Mouse (Mus musculus): Measurements from ENCODE around the gene Zmynd19. TPM values are rescaled to one million over a fixed set of nuclear protein-coding genes. Genes with fewer than 3 reads are reported as not detected.

Zmynd19 gene
- 20.9 and 31.4 TPM in 2 replicates for polyA plus RNA-seq (2014; fragmentation: Nextera tagmentation; extraction: Ambion mirVana)

GRCm38 (mm10) chr2:24949421-24950188 is at the start of gene Zmynd19:
Gene Zmynd19, plus strand, starts transcription at chr2:24949792.
- H3K27me3 ChIP-seq (ENCODE audit: control insufficient read depth, insufficient read depth, low read length), result no peaks in the 10 kb centered on the region
- H3K9me3 ChIP-seq (ENCODE audit: control insufficient read depth, low read length), result no peaks in the 10 kb centered on the region
- peak within 1 kb of the TSS; percentile 96 for H3K4me3 ChIP-seq (replicated peaks; ENCODE audit: low read depth, low read length)
- H3K27ac ChIP-seq (replicated peaks; ENCODE audit: low read depth, low read length), result peak within 1 kb of the TSS; percentile 81
- peak; percentile 99 for ATAC-seq (ENCODE audit: low FRiP score, low TSS enrichment)
- DNase-seq, result peak; percentile 99
- peak within 1 kb of the TSS; percentile 84 for H3K9ac ChIP-seq (replicated peaks; ENCODE audit: low read length)
- H3K36me3 ChIP-seq (ENCODE audit: control insufficient read depth, insufficient read depth, low read length), result peaks cover 28% of the 10 kb centered on the region
- H3K4me2 ChIP-seq (ENCODE audit: low read length), result peak within 1 kb of the TSS; percentile 97
- peaks cover 13% of the 10 kb centered on the region for H3K4me1 ChIP-seq (ENCODE audit: control insufficient read depth, insufficient read depth, low read length)
- WGBS, result under 1% methylated on average over 107 of the region's 108 CpGs

- no peaks in the 10 kb centered on the region for H3K36me3 ChIP-seq (ENCODE audit: control insufficient read depth, insufficient read depth, low read length)
- no peak for ATAC-seq (ENCODE audit: low FRiP score, low TSS enrichment)
- no peaks in the 10 kb centered on the region for H3K9me3 ChIP-seq (ENCODE audit: control insufficient read depth, low read length)
- H3K4me1 ChIP-seq (ENCODE audit: control insufficient read depth, insufficient read depth, low read length), result peaks cover 12% of the 10 kb centered on the region
- WGBS, result 71% methylated on average over 5 of the region's 5 CpGs
- no peak overlapping the region for H3K4me3 ChIP-seq (replicated peaks; ENCODE audit: low read depth, low read length)
- H3K27ac ChIP-seq (replicated peaks; ENCODE audit: low read depth, low read length), result no peak overlapping the region
- DNase-seq, result peak; percentile 35
- no peak overlapping the region for H3K4me2 ChIP-seq (ENCODE audit: low read length)
- H3K27me3 ChIP-seq (ENCODE audit: control insufficient read depth, insufficient read depth, low read length), result no peaks in the 10 kb centered on the region
- no peak overlapping the region for H3K9ac ChIP-seq (replicated peaks; ENCODE audit: low read length)
Observed at GRCm38 (mm10) chr2:24901055-24901454, 48.5 kb upstream of the Zmynd19 start.

GRCm38 (mm10) chr2:24902999-24903398 is 46.6 kb upstream of the Zmynd19 start:
- H3K27ac ChIP-seq (replicated peaks; ENCODE audit: low read depth, low read length), result no peak overlapping the region
- ATAC-seq (ENCODE audit: low FRiP score, low TSS enrichment), result no peak

GRCm38 (mm10) chr2:24904823-24905652 is 44.6 kb upstream of the Zmynd19 start:
- 39% methylated on average over 11 of the region's 11 CpGs for WGBS
- peak overlapping the region; percentile 31 for H3K9ac ChIP-seq (replicated peaks; ENCODE audit: low read length)

More at GRCm38 (mm10) chr2:24902999-24903398, 46.6 kb upstream of the Zmynd19 start:
- Histone ChIP-seq H3K36me3 (ENCODE audit: control insufficient read depth, insufficient read depth, low read length) (no peaks in the 10 kb centered on the region), H3K9ac (replicated peaks; ENCODE audit: low read length) (no peak overlapping the region), H3K4me3 (replicated peaks; ENCODE audit: low read depth, low read length) (no peak overlapping the region), H3K4me2 (ENCODE audit: low read length) (no peak overlapping the region), H3K27me3 (ENCODE audit: control insufficient read depth, insufficient read depth, low read length) (no peaks in the 10 kb centered on the region), H3K9me3 (ENCODE audit: control insufficient read depth, low read length) (no peaks in the 10 kb centered on the region), H3K4me1 (ENCODE audit: control insufficient read depth, insufficient read depth, low read length) (peaks cover 19% of the 10 kb centered on the region)
- 84% methylated on average over 6 of the region's 6 CpGs for WGBS
- no peak for DNase-seq

GRCm38 (mm10) chr2:24905653-24906155 is 43.9 kb upstream of the Zmynd19 start:
- WGBS, result 7% methylated on average over 2 of the region's 2 CpGs
- Histone ChIP-seq H3K4me3 (replicated peaks; ENCODE audit: low read depth, low read length) (no peak overlapping the region), H3K4me2 (ENCODE audit: low read length) (peak overlapping the region; percentile 36), H3K36me3 (ENCODE audit: control insufficient read depth, insufficient read depth, low read length) (no peaks in the 10 kb centered on the region), H3K27ac (replicated peaks; ENCODE audit: low read depth, low read length) (peak overlapping the region; percentile 84), H3K9me3 (ENCODE audit: control insufficient read depth, low read length) (no peaks in the 10 kb centered on the region), H3K27me3 (ENCODE audit: control insufficient read depth, insufficient read depth, low read length) (no peaks in the 10 kb centered on the region), H3K9ac (replicated peaks; ENCODE audit: low read length) (peak overlapping the region; percentile 31), H3K4me1 (ENCODE audit: control insufficient read depth, insufficient read depth, low read length) (peaks cover 19% of the 10 kb centered on the region)
- DNase-seq (no peak), ATAC-seq (ENCODE audit: low FRiP score, low TSS enrichment) (no peak)

More at GRCm38 (mm10) chr2:24904823-24905652, 44.6 kb upstream of the Zmynd19 start:
- Histone ChIP-seq H3K27ac (replicated peaks; ENCODE audit: low read depth, low read length) (peak overlapping the region; percentile 84), H3K36me3 (ENCODE audit: control insufficient read depth, insufficient read depth, low read length) (no peaks in the 10 kb centered on the region), H3K4me2 (ENCODE audit: low read length) (peak overlapping the region; percentile 36), H3K4me3 (replicated peaks; ENCODE audit: low read depth, low read length) (no peak overlapping the region), H3K27me3 (ENCODE audit: control insufficient read depth, insufficient read depth, low read length) (no peaks in the 10 kb centered on the region), H3K4me1 (ENCODE audit: control insufficient read depth, insufficient read depth, low read length) (peaks cover 19% of the 10 kb centered on the region), H3K9me3 (ENCODE audit: control insufficient read depth, low read length) (no peaks in the 10 kb centered on the region)
- peak; percentile 73 for DNase-seq
- ATAC-seq (ENCODE audit: low FRiP score, low TSS enrichment), result 0 out of 2 replicates have a peak, but pooled peaks have one; percentile 40

- Histone ChIP-seq H3K27me3 (ENCODE audit: control insufficient read depth, insufficient read depth, low read length) (no peaks in the 10 kb centered on the region), H3K27ac (replicated peaks; ENCODE audit: low read depth, low read length) (no peak overlapping the region), H3K36me3 (ENCODE audit: control insufficient read depth, insufficient read depth, low read length) (peaks cover 10% of the 10 kb centered on the region), H3K9ac (replicated peaks; ENCODE audit: low read length) (no peak overlapping the region), H3K9me3 (ENCODE audit: control insufficient read depth, low read length) (no peaks in the 10 kb centered on the region), H3K4me2 (ENCODE audit: low read length) (no peak overlapping the region), H3K4me3 (replicated peaks; ENCODE audit: low read depth, low read length) (no peak overlapping the region), H3K4me1 (ENCODE audit: control insufficient read depth, insufficient read depth, low read length) (peaks cover 13% of the 10 kb centered on the region)
- ATAC-seq (ENCODE audit: low FRiP score, low TSS enrichment) (no peak), DNase-seq (no peak)
- WGBS, result over 99% methylated on average over 4 of the region's 4 CpGs
Observed at GRCm38 (mm10) chr2:24910481-24910880, 39.1 kb upstream of the Zmynd19 start.

DNA sequence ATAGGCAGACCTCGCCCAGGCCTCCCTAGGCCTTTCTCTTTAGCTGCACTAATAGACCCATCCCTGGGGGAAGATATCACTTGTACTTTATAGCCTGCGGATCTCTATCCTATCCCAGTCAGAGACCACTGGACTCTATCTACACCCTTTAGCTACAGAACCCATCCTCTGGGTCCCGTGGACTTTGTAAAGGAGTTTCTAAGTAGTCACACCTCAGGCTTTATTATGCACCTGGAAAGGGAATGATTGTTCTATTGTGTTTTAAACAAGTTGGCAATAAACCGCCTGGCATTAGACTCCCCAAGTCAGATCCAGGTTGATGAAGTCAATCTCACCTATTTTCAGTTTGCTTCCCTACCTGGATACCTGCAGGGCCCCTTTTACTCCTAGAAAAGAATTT is 37.4 kb upstream of the Zmynd19 start:
- WGBS, result 97% methylated on average over 4 of the region's 4 CpGs
- ATAC-seq (ENCODE audit: low FRiP score, low TSS enrichment), result no peak
- no peaks in the 10 kb centered on the region for H3K27me3 ChIP-seq (ENCODE audit: control insufficient read depth, insufficient read depth, low read length)
- H3K4me3 ChIP-seq (replicated peaks; ENCODE audit: low read depth, low read length), result no peak overlapping the region
- DNase-seq, result no peak
- no peak overlapping the region for H3K4me2 ChIP-seq (ENCODE audit: low read length)
- H3K9me3 ChIP-seq (ENCODE audit: control insufficient read depth, low read length), result no peaks in the 10 kb centered on the region
- no peak overlapping the region for H3K27ac ChIP-seq (replicated peaks; ENCODE audit: low read depth, low read length)
- no peak overlapping the region for H3K9ac ChIP-seq (replicated peaks; ENCODE audit: low read length)
- H3K36me3 ChIP-seq (ENCODE audit: control insufficient read depth, insufficient read depth, low read length), result peaks cover 10% of the 10 kb centered on the region
- peaks cover 2% of the 10 kb centered on the region for H3K4me1 ChIP-seq (ENCODE audit: control insufficient read depth, insufficient read depth, low read length)

GRCm38 (mm10) chr2:24912589-24912988 is 37.0 kb upstream of the Zmynd19 start:
- Histone ChIP-seq H3K27me3 (ENCODE audit: control insufficient read depth, insufficient read depth, low read length) (no peaks in the 10 kb centered on the region), H3K4me3 (replicated peaks; ENCODE audit: low read depth, low read length) (no peak overlapping the region), H3K36me3 (ENCODE audit: control insufficient read depth, insufficient read depth, low read length) (peaks cover 10% of the 10 kb centered on the region), H3K9me3 (ENCODE audit: control insufficient read depth, low read length) (no peaks in the 10 kb centered on the region), H3K4me1 (ENCODE audit: control insufficient read depth, insufficient read depth, low read length) (peaks cover 6% of the 10 kb centered on the region), H3K4me2 (ENCODE audit: low read length) (no peak overlapping the region), H3K27ac (replicated peaks; ENCODE audit: low read depth, low read length) (no peak overlapping the region), H3K9ac (replicated peaks; ENCODE audit: low read length) (no peak overlapping the region)
- ATAC-seq (ENCODE audit: low FRiP score, low TSS enrichment) (no peak), DNase-seq (no peak)
